Mouse (Mus musculus): ENCODE results near the gene Vps54. TPM values are rescaled to one million over a fixed set of nuclear protein-coding genes. Genes with fewer than 3 reads are reported as not detected.
A peak's percentile ranks its signal among the peaks of the same experiment; 100 is the strongest.
"Not testable (repeated sequence)": the region's sequence is repeated elsewhere in the genome, so short reads cannot be mapped to it uniquely, and the experiment has no call there.

Vps54 gene
- 45.4 and 60.2 TPM in 2 replicates for total RNA-seq (2017)

DNA sequence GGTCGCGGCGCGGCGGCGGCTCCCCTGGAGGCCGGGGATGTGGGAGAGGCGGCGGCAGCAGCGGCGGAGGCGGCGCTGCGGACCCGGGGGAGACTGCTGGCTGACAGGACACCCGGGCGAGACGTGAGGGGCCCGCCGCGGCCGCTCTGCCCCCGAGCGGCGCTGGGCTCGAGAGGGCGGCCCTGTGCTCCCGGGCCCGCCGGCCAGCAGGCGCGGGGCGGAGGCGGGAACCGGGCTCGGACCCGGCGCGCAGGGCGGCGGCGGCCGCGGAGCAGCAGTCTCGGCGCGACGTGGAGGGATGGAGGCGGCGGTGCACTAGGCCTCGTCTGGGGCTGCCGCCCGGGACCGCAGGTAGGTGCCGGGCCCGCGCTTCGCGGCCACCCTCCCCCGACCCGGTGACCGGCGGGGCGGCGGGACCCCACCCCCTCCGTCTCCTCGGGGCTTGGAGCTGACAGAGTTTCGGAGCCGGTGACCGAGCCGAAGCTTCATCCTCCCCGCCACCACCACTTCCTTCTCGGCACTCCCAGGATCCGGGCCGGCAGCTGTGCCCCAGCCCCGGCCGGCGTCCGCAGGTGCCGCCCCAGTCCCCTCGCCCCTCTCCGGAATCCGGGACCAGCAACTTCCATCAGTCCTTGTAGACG is at the start of gene Vps54:
Vps54 (plus strand) TSS at position 261 of the 641 bp plus-strand sequence.
- peak; percentile 55 for ATAC-seq (replicated peaks; ENCODE audit: low read depth, poor library complexity, severe bottlenecking)

DNA sequence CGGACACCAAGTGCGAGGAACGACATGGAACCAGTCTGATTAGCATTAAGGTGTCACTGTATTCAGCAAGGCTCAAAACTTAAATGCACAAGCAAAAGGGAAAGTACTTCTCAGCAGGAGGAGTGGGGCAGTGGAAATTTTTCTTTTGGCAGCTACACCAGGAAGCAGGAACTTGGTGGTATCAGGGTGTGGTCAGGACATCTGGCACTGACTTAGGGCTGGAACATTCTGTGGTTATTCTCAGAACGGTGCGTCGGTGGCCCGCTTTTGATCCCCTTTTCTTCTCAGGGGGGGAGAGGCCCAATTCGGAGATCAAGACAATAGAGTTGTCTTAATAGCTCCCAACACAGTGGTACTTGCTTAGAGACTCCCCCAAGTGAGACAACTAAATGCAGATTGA is 47.3 kb upstream of the Vps54 start:
- ATAC-seq (replicated peaks; ENCODE audit: low read depth, poor library complexity, severe bottlenecking): not testable (repeated sequence)

GRCm38 (mm10) chr11:21194851-21195250 is 44.2 kb upstream of the Vps54 start:
- ATAC-seq (replicated peaks; ENCODE audit: low read depth, poor library complexity, severe bottlenecking): no peak

DNA sequence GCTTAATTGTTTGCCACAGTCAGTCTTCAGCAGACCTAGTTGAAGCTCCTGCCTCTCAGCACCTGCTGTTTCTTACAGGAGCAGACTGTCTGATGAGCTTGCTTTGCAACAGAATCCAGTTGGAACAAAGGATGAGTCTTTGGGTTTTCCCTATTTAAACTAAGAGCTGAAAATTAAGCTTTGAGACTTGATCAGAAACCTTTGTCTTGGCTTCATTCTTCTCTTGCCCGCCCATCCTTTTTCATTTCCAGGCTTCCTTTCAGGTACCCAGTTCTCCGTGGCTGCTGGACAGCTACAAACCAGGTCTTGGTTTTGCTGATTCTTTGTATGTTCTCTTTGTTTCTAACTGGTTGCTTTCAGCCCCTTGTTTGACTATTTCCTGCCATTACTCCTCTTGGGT is 30.0 kb upstream of the Vps54 start:
- no peak for ATAC-seq (replicated peaks; ENCODE audit: low read depth, poor library complexity, severe bottlenecking)

- not testable (repeated sequence) for ATAC-seq (replicated peaks; ENCODE audit: low read depth, poor library complexity, severe bottlenecking)
Measured at GRCm38 (mm10) chr11:21209701-21210100, 29.4 kb upstream of the Vps54 start.

GRCm38 (mm10) chr11:21217419-21217818 is 21.7 kb upstream of the Vps54 start:
- ATAC-seq (replicated peaks; ENCODE audit: low read depth, poor library complexity, severe bottlenecking): peak; percentile 70; the same call in 1 of the 2 replicates

DNA sequence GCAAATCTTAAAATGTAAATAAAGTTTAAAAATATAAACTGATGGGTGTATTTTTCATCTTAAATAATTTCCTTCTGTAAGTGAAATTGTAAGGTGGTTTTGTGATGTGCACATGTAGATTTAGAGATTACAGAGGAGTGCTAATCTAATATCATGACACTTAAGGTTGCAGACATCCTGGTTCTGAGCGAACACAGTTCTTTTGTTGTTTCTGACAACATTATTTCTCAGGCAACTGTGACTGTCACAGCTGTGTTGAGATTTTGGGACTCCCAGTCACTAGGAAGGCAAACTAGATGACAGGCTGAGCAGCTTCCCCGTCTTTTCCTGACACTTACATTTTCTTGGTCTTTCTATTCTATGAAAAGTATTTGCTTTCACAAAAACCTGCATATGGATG is 19.8 kb upstream of the Vps54 start:
- no peak for ATAC-seq (replicated peaks; ENCODE audit: low read depth, poor library complexity, severe bottlenecking)

DNA sequence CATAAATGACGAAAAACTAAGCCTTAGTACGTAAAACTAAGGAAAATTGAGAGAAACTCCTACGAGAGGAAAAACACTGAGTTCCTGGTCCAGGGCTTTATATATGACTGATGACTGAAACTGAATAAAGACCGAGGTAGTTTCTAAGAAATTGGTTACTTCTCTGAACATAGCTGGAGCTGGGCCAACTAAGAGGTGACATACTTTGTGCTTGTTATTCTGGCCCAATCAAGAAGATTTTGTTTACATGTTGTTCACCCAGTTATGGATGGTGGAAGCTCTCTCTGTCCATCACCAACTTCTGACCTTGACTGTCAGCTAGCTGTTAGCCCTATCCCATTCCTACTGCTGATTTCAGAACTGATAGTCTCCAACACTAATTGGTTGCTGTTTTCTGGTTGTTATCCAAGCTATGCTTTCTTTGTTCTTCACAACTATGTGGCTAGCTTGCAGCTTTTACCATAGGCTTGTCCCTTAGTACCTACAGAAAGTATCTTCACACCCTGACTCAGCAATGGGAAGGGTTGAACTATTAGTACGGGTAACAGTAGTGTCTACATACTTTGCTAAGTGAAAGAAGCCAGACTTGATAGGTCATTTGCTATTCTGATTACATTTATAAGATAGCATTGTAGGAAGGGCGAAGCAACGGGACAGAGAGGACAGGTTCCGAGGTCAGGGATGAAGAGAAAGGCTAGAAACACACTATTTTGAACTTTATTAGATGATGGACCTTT is 19.1 kb upstream of the Vps54 start:
- no peak for ATAC-seq (replicated peaks; ENCODE audit: low read depth, poor library complexity, severe bottlenecking)

DNA sequence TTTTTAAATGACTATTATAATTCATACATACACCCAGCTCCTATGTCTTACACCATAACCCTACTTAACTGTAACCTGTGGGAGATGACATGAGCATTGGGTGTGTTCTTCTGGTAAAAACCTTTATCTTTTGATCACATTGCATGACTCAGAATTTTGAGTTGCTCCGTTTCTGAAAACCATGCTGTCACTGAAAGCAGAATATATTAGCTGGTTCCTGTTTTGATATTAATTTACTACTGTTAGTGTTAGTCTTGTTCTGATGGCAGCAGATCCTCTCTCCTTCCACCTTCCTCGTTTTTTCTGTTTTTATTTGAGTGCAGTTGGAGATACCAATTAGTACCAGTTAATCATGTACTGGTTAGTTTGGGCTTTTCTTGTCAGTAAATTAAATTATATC is 18.3 kb upstream of the Vps54 start:
- ATAC-seq (replicated peaks; ENCODE audit: low read depth, poor library complexity, severe bottlenecking): peak; percentile 34

GRCm38 (mm10) chr11:21221396-21221795 is 17.7 kb upstream of the Vps54 start:
- no peak for ATAC-seq (replicated peaks; ENCODE audit: low read depth, poor library complexity, severe bottlenecking)

DNA sequence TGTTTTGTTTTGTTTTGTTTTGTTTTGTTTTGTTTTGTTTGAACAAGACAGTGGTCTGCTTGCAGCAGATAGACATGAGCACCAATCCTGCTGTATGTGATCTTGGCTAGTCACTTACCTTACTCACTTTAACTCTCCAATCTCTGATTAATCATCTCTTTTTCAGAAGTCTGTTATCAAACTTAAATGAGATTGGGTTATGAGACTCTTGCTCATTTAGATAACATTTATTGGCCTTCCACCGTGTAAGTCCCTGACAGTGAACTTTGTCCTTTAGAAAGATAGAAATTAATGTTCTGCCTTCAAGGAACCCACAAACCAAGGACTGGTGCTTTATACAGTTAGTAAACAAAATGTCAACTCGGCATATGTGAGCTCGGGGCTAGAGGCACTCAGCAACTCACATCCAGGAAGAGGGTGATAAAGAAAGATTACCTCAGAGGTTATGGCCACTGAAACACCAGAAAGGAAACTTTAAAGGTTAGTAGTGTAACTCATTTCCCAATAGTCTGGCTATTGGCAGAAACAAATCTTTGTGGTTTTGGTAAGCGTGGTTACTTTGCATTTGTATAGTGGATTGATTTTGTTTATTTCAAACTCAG is 16.4 kb upstream of the Vps54 start:
- ATAC-seq (replicated peaks; ENCODE audit: low read depth, poor library complexity, severe bottlenecking): peak; percentile 55

- peak; percentile 51 for ATAC-seq (replicated peaks; ENCODE audit: low read depth, poor library complexity, severe bottlenecking)
Measured at GRCm38 (mm10) chr11:21223539-21223938, 15.5 kb upstream of the Vps54 start.

GRCm38 (mm10) chr11:21224041-21224440 is 15.0 kb upstream of the Vps54 start:
- no peak for ATAC-seq (replicated peaks; ENCODE audit: low read depth, poor library complexity, severe bottlenecking)

- no peak for ATAC-seq (replicated peaks; ENCODE audit: low read depth, poor library complexity, severe bottlenecking)
Measured at GRCm38 (mm10) chr11:21224446-21224845, 14.6 kb upstream of the Vps54 start.

GRCm38 (mm10) chr11:21224983-21225382 is 14.1 kb upstream of the Vps54 start:
- peak; percentile 57 for ATAC-seq (replicated peaks; ENCODE audit: low read depth, poor library complexity, severe bottlenecking)

DNA sequence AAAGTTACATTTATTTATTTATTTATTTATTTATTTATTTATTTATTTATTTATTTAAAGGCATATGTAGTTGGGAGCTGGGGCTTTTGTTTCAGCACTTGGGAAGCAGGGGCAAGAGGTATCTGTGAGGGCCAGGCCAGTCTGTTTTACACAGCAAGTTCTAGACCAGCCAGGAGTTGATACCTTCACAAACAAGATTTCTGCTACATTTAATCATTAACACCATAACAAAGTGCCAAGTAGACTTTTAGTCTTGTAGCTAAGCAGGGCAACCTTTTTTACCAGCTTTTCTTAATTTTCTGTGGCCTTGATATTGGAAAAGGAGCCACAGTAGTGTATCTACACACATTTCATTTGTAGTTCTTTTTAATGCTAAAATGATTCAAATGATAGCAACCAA is 3.7 kb upstream of the Vps54 start:
- no peak for ATAC-seq (replicated peaks; ENCODE audit: low read depth, poor library complexity, severe bottlenecking)

- ATAC-seq (replicated peaks; ENCODE audit: low read depth, poor library complexity, severe bottlenecking): no peak
Measured at GRCm38 (mm10) chr11:21235821-21236220, 3.3 kb upstream of the Vps54 start.

GRCm38 (mm10) chr11:21236996-21237395 is 2.1 kb upstream of the Vps54 start:
- ATAC-seq (replicated peaks; ENCODE audit: low read depth, poor library complexity, severe bottlenecking): no peak

GRCm38 (mm10) chr11:21237474-21238278 is 1.4 kb upstream of the Vps54 start:
- ATAC-seq (replicated peaks; ENCODE audit: low read depth, poor library complexity, severe bottlenecking): no peak

- ATAC-seq (replicated peaks; ENCODE audit: low read depth, poor library complexity, severe bottlenecking): peak; percentile 49
Measured at GRCm38 (mm10) chr11:21238279-21239020, 631 bp upstream of the Vps54 start.

Data from common myeloid progenitor, adult 5-6 weeks (primary cell).